Mouse (Mus musculus): Measurements from ENCODE around the gene Vmn2r50.
"Not testable (repeated sequence)": the region's sequence is repeated elsewhere in the genome, so short reads cannot be mapped to it uniquely, and the experiment has no call there.

Gene Vmn2r50

GRCm38 (mm10) chr7:10053196-10053595 lies at the start of gene Vmn2r50:
Vmn2r50 (minus strand) TSS chr7:10053296.
- DNase-seq (ENCODE audit: low read depth), result not testable (repeated sequence)

GRCm38 (mm10) chr7:9992157-9992556 lies 60.9 kb downstream of the Vmn2r50 start, which contains the start of gene Vmn2r49:
Vmn2r49 (minus strand) TSS chr7:9992257.
- DNase-seq (ENCODE audit: low read depth), result not testable (repeated sequence)

Measured in c-Kit-positive CD71-positive TER-119-negative erythroid progenitor cells, embryonic 14.5 days (primary cell).